Mouse (Mus musculus) mouse trophoblast stem cell (cell line): ENCODE measurements around the gene Tnni3k.

ENCODE experiments used
- in situ Hi-C, 2 experiments: fragments of 300-500 bp; cut with MseI, MboI; formaldehyde crosslinking; loops; 2 replicates in 1 of 2; 3 replicates in 1 of 2; pipeline ENCODE4 v1.15.1; 2025

Gene Tnni3k

DNA sequence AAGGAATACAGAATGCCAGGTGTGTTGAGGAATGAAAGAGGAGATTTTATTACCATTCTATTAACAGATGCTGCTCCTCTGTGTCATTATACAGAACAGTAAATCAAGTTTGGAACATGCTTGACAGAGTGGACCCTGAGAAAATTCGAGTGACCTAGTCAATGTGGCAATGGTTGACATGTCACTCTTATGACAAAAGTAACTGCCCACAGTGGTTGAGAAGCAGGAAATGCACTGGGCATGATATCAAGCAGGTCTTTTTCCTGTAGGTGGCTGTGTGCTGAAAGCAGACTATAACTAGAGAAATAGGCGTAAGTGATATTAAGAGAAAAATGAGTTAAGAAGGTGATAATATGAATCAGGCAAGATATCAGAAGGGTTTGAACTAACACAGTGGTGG is 105.7 kb downstream of the Tnni3k start:
- in situ Hi-C loops = no loop called here

DNA sequence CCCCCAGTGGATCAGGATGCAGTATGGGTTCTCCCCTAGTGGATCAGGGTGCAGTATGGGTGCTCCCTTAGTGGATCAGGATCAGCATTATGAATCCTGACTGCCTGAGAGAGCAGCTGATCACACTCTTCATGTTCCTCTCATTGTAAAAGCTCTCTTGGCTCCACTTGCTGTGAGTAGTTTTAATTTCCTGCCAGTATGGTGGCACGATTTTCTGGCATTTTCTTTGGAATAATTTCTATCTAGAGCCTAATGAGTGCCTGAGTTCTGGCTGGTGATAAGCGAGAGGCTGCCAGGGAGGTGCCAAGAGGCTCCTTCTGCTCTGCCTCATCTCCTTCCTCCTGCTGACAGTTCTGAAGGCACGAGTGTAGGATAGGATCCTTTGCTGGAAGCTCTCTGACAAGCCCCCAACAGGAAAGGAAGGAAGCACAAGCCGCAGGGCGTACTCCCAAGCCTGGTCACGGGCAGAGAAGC is 109.5 kb downstream of the Tnni3k start:
- in situ Hi-C loops = no loop called here

DNA sequence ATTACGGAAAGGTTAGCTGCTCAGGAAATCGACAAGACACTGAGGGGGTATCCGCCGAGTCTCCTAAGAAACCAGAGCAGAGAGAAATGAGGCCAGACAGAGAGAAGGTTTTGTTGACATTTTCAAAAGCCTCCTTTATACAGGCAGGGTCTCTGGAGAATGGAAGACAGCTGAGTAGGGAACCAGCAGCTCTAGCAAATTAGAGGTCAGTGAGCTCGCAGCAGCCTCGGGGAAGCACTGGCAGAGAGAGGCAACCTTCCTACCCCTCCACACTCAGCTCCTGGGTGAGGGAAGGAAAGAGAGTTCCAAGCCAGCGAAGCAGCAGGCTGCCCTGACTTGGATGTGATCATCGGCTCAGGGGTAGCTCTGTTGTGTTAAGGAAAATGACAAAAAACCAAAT is 127.5 kb downstream of the Tnni3k start:
- in situ Hi-C loops = no loop called here

DNA sequence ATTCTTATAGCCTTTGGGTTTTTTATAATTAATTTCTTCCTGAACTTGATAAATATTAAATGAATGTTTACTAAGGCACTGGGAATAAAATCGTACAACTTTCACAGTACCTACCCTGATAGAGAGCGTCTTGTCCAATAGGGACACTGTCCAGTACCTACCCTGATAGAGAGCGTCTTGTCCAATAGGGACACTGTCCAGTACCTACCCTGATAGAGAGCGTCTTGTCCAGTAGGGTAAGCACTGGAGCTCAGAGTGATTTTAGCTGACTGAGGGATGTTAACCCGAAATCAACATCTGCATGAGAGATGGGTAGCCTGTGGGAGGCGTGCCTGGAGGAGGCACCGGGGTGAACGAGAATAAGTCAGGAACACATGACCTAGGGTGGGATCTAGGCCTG is 130.3 kb downstream of the Tnni3k start:
- in situ Hi-C loops = no loop called here

DNA sequence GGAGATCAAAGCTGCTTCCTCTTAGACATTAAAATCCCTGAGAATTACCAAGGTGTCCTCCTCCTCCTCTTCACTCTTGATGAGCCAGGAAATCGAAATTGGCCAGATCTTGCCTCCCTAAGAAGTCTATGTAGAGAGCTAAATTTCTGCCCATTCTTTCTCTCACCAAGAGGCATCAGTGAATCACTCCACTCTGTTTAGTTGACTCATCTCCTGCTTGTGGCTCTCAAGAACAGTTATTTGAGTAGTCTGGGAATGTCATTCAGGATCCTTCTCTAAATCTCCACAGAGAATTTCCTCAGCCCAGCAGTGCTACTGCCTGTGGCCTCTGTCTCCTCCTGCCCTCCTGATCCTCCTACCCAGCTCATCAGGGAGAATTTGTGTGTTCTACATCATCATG is 139.6 kb downstream of the Tnni3k start:
- in situ Hi-C loops = no loop called here

DNA sequence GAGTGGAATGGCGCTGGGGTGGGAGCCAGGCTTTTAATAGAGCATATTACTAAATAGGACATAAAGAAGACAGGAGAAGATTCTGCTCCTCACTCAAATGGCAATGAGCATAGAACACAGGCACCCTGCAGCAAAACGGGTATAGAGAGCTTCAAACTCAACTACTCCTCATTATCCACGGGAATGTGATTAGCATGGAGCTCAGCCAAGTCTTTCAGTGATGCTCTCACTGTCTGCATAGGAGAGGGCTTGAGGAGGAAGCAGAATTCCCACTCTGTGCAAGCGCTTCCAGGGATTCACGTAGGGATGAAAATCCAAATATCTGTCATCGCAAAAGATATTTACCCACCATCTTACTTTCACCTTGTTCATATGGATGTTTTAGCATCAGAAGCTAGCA is 141.6 kb downstream of the Tnni3k start:
- in situ Hi-C loops = no loop called here

DNA sequence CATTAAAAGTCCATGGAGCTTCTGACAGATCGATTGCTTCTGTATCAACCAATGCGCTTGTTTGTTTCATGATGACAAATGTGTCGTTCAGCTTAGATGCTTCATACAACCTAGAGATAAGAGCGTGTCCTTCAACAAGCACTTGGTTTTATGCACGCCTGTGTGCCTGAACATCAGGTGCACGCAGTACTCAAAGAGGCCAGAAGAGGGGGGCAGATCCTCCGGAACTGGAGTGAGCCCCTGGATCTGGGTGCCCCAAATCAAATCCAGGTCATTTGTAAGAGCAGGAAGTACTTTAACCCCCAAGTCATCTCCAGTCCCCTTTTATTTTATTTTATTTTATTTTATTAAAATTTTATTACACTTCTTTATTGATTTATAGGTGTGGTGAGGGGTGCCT is 158.5 kb downstream of the Tnni3k start:
- in situ Hi-C loops = no loop called here

DNA sequence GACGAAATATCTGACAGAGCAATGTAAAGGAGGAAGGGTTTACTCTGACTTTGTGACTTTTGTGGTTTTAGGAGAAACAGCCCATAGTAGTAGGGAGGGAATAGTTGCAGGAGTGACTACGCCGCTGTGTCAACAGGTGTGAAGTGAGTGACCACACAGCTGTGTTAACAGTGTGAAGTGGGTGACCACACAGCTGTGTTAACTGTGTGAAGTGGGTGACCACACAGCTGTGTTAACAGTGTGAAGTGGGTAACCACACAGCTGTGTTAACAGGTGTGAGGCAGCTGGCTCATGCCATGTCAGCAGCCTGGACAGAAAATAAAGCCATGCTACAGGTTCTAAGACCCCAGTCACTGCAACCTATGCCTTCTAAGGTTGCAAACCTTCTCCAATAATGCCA is 162.0 kb downstream of the Tnni3k start:
- in situ Hi-C loops = no loop called here

DNA sequence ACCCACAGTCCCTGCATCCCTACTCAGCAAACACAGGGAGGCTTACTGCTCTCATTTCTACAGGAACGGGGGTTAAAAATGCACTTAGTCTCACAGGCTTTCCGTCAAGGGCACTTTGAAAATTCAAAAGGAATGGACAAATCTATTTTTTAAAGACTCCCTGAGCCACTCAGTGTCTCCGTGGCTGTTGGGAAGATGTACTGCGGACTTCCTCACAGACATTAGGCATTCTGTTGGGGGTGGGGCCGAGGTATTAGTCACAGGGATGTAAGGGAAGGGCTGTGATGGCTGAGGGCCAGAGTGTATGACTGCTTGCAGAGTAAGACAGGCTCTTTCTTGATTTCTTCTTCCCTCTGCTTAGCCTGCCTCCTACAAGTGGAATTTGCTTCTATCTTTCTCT is 169.8 kb downstream of the Tnni3k start:
- in situ Hi-C loops = no loop called here

DNA sequence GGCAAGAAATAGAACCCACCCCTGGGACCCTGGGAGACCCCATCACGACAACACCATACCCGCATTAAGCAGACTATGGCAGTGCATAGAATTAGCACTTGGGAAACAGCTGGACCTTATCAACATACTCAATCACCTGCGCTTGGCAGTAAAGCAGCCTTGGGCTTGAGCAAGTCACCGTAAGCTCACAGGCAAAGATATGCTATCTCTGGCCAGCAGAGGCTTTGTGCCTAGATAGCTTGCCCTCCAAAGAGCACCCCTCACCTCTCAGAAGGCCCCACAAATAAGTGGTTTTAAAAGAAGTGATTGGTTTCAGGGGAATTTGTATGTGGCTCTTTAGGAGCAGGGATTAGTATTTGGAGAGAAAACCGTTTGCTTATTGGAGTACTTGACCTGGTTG is 170.2 kb downstream of the Tnni3k start:
- in situ Hi-C loops = no loop called here

DNA sequence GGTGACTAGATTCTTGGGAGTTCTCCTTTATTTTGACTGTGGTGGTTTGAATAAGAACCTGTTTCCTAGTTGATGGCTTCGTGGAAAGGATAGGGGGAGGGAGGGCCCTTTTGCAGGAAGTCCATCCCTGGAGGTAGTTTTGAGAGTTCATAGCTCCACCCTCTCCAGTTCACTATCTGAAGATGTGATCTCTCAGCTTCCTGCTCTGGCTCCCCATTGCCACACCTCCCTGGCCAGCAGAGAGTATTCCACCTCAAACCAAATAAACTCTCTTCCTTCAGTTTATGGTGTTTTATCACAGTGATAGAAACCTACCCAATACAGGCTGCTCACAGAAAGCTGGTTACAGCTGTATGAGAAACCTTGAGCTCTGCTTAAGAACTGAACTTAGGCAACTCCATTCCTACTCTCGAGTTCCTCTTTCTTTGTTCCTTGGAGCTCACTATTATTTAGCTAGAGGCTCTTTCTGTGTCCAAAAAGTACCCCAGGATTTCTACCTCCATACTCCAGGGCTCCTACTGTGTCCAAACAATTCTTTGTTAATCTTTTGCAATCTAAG is 173.7 kb downstream of the Tnni3k start:
- in situ Hi-C loops = no loop called here

DNA sequence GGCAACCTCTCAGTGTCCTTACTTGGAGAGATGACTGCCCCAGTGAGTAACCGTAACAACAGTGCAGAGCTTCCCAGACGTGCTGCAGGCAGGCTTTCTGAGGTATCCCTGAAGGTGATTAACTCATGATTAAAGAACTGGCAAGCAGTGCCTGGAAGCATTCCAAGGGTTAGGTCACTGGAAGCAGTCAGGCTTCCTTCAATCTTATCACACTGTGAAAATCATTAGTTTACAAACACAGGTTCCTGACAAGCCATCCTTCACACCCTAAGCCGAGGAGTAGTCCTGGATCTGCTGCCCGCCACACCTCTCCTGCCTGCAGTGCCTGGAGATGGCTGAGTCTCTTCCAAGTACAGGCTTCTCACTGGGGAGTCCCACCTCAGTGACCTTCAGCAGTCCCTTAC is 174.7 kb downstream of the Tnni3k start:
- in situ Hi-C loops = no loop called here

DNA sequence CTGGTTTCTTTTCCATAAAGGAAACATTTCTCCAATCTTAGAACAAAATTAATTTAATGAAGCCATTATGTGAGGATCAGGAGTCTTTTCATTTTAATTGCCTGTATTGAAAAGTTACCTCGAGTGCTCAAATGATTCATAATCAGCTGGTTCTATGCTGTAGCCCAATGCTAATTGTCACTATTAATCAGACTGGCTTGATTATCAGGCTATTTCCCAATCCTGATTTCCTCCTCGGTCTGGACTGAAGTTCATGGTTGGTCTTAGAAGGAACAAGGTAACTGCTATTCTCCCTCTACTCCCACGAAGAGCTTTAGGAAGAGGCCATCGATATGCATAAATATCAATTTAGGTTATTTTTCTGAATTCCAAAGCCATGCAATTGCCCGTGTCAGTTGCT is 175.1 kb downstream of the Tnni3k start:
- in situ Hi-C loops = no loop called here

DNA sequence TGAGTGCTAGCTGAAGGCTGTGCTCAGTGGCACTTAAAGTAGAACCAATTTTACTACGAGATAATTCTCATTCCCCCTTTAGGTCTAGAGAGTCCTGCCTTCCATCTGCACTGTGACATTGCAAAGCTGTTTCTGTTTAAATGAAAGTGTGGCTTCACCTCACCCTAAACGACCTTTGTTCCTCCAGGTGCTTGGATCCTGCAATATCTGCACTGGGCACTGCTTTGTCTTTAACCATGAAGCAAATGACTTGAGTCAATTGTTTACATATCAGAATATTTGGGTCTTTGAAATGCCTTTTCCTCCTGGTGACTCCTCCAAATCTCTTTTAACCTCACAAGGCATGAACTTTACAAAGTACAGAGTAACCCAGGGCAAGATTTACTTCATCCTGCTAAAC is 175.7 kb downstream of the Tnni3k start:
- in situ Hi-C loops = no loop called here

DNA sequence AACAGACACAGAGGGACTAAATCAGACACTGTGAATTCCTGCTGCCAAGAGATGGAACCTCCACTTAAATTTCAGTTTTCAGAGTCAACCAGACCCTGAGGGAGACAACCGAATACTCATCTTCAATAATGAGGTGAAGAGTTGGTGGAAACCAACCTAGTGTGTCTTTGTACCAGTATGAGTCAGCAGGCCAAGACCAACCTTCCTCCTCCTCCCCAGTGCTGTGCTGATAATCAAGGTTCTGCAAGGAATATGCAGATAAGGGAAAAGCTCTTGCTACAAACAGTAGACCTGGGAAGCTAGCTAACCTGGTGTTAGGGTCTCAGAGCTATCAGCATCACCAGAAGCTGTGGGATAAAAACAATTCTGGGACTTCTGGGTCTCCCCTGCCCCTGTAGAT is 176.1 kb downstream of the Tnni3k start:
- in situ Hi-C loops = no loop called here

DNA sequence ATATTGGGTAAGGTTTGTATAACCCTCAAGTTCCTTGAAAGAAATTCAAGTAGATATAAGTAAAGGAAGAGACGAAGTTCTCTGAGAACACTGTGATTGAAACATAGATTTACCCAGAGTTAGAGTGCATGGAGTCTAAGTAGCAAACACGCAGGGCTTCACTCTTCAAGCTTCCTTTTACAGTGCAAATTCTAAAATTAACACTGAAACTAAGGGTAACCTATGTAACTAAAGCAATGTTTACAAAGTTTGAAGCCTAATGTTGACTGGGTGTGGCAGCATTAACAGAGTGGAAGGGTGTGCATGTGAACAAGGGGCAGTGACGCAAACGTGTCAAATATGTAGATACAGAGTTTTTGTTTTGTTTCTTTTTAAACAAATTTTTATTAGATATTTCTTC is 186.4 kb downstream of the Tnni3k start:
- in situ Hi-C loops = no loop called here

DNA sequence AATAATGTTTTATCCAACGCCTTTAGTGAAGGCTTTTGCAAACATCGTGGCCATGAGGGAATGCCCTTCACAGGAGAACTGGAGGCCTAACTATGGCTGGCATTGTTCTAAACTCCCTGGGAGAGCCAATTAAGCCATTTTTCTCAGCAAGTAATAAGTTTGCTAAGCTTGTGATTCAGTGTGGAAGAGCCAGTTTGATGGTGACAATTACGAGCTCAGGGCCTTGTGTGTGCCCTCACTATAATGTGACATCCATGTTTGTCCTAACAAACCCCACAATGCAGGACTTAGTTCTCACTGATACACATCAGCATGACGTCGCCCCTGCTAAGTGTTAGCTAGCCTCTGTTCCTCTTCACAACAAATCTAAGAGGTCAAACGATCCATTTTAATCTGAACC is 193.3 kb downstream of the Tnni3k start:
- in situ Hi-C loops = no loop called here

DNA sequence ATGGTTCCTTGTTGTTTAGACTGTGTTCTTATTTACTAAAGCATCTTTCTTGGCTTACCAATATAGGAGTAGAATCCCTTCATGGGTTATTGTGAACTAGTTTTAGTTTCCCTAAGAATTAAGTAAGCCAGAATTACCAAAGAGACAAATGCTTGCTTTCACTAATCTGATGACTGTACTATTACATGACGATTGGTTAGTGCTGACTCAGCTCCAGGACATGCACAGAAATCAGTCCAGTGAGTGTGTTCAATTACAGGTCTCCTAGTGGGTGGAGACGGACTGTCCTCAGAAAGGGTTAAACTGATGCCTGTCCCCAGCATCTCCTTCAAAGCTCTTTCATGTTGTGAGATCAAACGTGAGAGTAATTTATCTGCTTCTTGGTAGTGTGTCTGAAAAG is 195.5 kb downstream of the Tnni3k start:
- in situ Hi-C loops = no loop called here

DNA sequence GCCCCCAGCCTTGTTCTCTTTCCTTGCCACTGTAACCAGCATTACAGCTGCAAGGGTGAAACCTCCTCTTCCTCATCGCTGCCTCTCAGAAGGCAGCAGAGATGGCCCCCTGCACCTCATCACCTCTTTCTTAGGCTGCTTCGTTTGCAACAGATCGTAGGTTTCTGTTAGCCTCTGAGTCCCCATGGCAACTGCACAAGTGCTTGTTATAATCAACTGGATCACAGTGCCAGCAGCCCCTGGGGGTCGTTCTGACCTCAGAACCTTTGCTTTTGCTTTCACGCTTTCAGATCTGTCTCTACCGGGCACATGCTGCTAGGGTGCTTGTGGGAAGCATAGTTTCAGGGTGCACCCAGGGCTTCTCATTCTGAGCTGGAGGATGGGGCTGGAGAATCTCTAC is 201.9 kb downstream of the Tnni3k start:
- in situ Hi-C loops = no loop called here

DNA sequence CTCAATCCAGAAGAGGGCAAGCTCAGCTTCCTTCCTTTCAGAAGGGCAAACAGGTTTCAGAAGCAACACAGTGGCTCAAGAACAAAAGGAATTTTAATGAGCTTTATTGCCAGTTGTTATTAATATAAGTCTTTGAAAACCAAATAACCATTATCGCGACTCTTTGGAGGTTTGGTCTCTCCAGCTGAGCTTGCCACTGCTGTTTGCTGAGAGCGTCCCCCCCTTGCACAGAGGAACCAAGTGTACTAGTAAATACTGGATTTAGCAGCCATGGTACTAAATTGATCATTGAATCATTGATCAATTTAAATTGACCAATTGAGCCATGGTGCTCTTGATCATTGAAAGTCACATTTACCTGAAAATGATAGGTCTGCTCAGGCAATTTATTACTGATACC is 202.9 kb downstream of the Tnni3k start:
- in situ Hi-C loops = no loop called here

DNA sequence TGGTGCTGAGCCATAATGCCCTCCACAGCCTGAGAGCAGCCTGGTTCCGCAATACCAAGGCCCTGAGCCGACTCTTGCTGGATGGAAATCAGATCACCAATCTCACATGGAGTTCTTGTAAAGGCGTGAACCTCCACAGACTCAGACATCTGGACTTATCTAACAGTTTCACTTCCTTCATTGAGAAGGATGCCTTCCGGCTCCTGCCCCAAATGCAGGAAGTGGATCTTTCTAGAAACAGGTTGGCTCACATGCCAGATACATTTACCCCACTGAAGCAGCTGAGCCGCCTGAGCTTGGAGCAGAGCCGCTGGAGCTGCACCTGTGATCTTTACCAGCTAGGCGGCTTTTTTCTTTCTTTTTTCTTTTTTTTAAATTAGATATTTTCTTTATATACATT is 213.0 kb downstream of the Tnni3k start:
- in situ Hi-C loops = no loop called here

DNA sequence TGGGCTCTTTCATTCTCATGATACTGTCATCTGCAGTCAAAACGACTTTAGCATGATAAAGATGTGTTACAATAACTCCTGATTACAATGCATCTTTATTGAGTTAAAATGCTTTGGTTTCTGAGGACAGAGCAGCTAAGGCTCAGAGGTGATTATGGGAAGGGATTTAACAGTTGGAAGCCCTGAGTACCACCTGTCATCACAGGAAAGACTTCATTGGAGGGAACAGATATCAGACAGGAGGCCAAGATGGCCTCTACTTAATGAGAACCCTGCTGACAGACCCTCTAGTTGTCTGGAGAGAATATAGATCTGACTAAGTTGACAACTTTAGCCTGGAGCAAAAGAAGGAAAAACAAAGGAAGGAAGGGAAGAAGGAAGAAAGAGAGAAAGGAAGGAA is 214.1 kb downstream of the Tnni3k start:
- in situ Hi-C loops = no loop called here

DNA sequence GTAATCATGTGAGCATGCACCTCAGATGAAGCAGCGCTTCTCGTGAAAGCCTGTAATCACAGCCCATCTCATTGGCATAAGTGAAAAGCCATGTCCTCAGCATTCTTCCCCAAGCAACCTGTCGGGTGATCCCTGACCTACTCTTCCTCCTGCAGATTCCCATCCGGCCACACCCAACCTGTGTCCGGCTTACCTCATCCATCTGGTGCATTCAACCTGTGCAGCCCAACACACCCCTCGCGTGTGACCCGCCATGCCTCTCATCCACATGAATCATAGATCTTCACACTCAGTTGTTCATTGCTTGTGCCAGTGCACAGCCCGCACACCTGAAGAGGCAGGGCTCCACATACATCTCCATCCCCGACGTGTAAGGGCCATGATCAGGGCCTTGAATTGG is 217.3 kb downstream of the Tnni3k start:
- in situ Hi-C loops = no loop called here

DNA sequence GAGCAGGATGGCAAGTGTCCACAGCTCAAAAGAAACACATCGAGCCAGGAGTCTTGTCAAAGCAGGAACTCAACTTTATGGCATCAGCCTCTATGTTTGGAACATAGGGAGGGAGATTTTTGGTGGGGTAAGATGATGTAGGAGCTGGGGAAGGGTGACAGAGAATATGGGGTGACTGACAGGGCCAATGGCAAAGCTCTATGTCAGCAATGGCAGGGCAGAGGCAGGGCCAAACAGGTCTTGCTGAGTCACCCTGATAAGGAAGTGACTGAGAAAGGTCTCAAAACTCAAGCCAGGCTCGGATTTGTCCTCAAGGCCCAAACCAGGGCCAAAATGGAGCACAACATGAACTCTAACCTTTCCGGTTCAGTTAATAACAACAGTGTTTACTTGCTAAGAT is 219.1 kb downstream of the Tnni3k start:
- in situ Hi-C loops = no loop called here

DNA sequence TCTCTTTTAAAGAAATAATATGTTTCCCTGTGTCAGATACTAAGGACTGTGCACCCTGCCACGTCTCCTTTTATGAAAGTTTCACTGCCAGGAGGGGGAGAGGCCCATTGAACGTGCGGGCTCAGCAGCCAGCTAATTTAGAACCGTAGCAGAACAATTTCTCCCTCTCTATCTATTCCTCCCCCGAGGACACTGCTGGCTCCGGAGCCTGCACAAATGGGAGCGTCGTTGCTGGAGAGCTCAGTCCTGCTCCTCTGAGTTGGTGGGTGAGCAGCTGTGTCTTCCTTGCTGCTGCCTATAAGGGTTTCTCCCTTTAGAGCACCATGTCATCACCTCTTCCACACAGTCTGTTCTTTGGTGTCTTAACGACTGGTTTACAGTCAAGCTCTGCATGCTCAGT is 220.8 kb downstream of the Tnni3k start:
- in situ Hi-C loops = no loop called here
